Mouse (Mus musculus) left cerebral cortex, postnatal 25 days (tissue): Measurements from ENCODE around the gene Dalrd3. TPM values are rescaled to one million over a fixed set of nuclear protein-coding genes. Genes with fewer than 3 reads are reported as not detected.
"Not testable (repeated sequence)": the region's sequence is repeated elsewhere in the genome, so short reads cannot be mapped to it uniquely, and the experiment has no call there.

ENCODE experiments used
- DNase-seq, 2 experiments: peaks; one replicate each; pipeline ENCODE4 v3.0.0; 2022; ENCODE audit warnings: low spot score in 2 of 2, mixed read lengths in 1 of 2
- intact Hi-C: fragments of 180-260 bp; cut with DNase I; formaldehyde crosslinking; loops from one replicate; pipeline ENCODE4 v1.15.1; 2025
- microRNA-seq, 2 experiments: library from miRNA; unstranded; fragments of <30 nt; microRNA quantifications; one replicate each; pipeline ENCODE4 v1.2.0; 2022
- total RNA-seq, 2 experiments: library from RNA; stranded (reverse); gene quantifications; 2 replicates each; pipeline ENCODE4 v1.2.3; 2021

The Dalrd3 gene
- total RNA-seq, 2 experiments from 2014 or later, result 83.8 to 85.2 TPM

DNA sequence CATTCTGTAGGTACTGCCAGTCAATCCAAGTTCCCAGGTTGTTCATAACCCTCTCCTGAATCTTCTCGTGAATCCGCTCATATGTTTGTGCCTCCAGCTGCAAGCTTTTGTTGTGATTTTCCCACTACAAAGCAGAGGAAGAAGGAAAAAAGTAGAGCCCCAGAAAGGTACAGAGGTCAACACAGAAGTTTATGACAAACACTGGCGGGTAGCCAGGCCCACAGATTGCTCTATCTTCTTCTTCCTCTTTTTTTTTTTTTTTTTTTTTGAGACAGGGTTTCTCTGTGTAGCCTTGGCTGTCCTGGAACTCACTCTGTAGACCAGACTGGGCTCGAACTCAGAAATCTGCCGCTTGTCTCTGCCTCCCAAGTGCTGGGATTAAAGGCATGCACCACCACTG lies 38.2 kb downstream of the Dalrd3 start:
- DNase-seq, intact Hi-C loops: not testable (repeated sequence)

- intact Hi-C loops, result no loop called here
- DNase-seq, result no peak
Observed at GRCm38 (mm10) chr9:108608889-108609288, 39.2 kb downstream of the Dalrd3 start.

DNA sequence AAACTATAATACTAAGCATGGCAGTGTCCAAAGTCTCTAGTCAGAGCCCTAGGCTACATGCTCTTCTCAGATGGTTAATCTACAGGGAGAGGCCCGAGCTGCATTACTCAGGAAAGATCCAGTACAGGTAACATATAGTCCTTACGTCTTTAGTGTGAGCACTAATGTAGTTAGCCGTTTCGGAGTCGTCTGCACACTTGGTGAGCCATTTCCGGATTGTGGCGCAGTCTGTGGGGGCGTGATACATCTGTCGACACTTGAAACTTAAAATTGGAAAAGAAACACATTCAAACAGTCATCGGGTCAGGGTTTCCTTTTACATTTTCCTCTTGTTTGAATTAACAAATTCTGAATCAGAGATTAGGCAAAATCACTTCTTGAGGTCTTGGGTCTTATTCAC lies 41.8 kb downstream of the Dalrd3 start:
- intact Hi-C loops, result no loop called here
- peak in 1 of 2 experiments; percentile 75 for DNase-seq

GRCm38 (mm10) chr9:108617301-108617700 lies 47.6 kb downstream of the Dalrd3 start:
- intact Hi-C loops, result no loop called here
- no peak for DNase-seq

Small RNAs within 50 kb of the gene (microRNA-seq; reads per million reads assigned to microRNA genes)
- gene Gm24083, result 0 reads per million in 2 experiments
- 0 reads per million in 2 experiments for gene Mir191
- 930 to 996 reads per million in 2 experiments for gene Mir425

Other genes with a start within 250 kb of the Dalrd3 start
- 100 to 1,000 TPM; 104 to 106 TPM for gene Gpx1, start 231.0 kb upstream of the Dalrd3 start, total RNA-seq
- gene Usp4, start 222.0 kb upstream of the Dalrd3 start, total RNA-seq, result 100 to 1,000 TPM; 117 TPM
- gene 1700102P08Rik, start 177.1 kb upstream of the Dalrd3 start, total RNA-seq, result 1 to 10 TPM; 2.4 to 3.0 TPM
- gene Ccdc36, start 141.4 kb upstream of the Dalrd3 start, total RNA-seq, result under 1 TPM; 0.32 TPM
- not detected for gene BC048562, start 133.4 kb upstream of the Dalrd3 start, total RNA-seq
- 10 to 100 TPM; 40.3 to 42.2 TPM for gene Ccdc71, start 109.4 kb upstream of the Dalrd3 start, total RNA-seq
- gene Klhdc8b, start 108.3 kb upstream of the Dalrd3 start, total RNA-seq, result 10 to 100 TPM; 30.3 to 36.7 TPM
- 10 to 100 TPM; 30.6 to 31.9 TPM for gene Lamb2, start 90.2 kb upstream of the Dalrd3 start, total RNA-seq
- gene Usp19, start 79.3 kb upstream of the Dalrd3 start, total RNA-seq, result 100 to 1,000 TPM; 143 to 147 TPM
- gene Qars, start 62.2 kb upstream of the Dalrd3 start, total RNA-seq, result 10 to 100 TPM; 75.3 to 84.4 TPM
- gene Qrich1, start 53.1 kb upstream of the Dalrd3 start, total RNA-seq, result 100 to 1,000 TPM; 136 to 141 TPM
- gene Impdh2, start 9.6 kb upstream of the Dalrd3 start, total RNA-seq, result 10 to 100 TPM; 55.3 to 55.4 TPM
- 10 to 100 TPM; 53.1 to 58.2 TPM for gene Ndufaf3, start 2.5 kb upstream of the Dalrd3 start, total RNA-seq
- gene Wdr6, start 8.9 kb downstream of the Dalrd3 start, total RNA-seq, result 100 to 1,000 TPM; 112 to 126 TPM
- gene P4htm, start 27.8 kb downstream of the Dalrd3 start, total RNA-seq, result 10 to 100 TPM; 77.2 to 82.9 TPM
- gene Arih2, start 79.5 kb downstream of the Dalrd3 start, total RNA-seq, result 10 to 100 TPM; 48.3 to 50.9 TPM
- 10 to 100 TPM; 12.6 to 14.4 TPM for gene Slc25a20, start 92.2 kb downstream of the Dalrd3 start, total RNA-seq
- 10 to 100 TPM; 45.5 to 49.1 TPM for gene Prkar2a, start 119.4 kb downstream of the Dalrd3 start, total RNA-seq
- gene Ip6k2, start 213.9 kb downstream of the Dalrd3 start, total RNA-seq, result 100 to 1,000 TPM; 152 to 153 TPM
- gene Nckipsd, start 238.5 kb downstream of the Dalrd3 start, total RNA-seq, result 10 to 100 TPM; 54.4 to 60.5 TPM